Mouse (Mus musculus): ENCODE results near the gene Lama1.
"Not testable (repeated sequence)": the region's sequence is repeated elsewhere in the genome, so short reads cannot be mapped to it uniquely, and the experiment has no call there.

Gene Lama1

GRCm38 (mm10) chr17:67841494-67841893 lies 144.4 kb downstream of the Lama1 start:
- DNase-seq = not testable (repeated sequence)

GRCm38 (mm10) chr17:67861080-67861630 lies 164.1 kb downstream of the Lama1 start:
- no peak for DNase-seq

- peak; percentile 69 for DNase-seq
Measured at GRCm38 (mm10) chr17:67861744-67862535, 164.9 kb downstream of the Lama1 start.

- no peak for DNase-seq
Measured at GRCm38 (mm10) chr17:67864363-67864762, 167.3 kb downstream of the Lama1 start.

- no peak for DNase-seq
Measured at GRCm38 (mm10) chr17:67864912-67865311, 167.9 kb downstream of the Lama1 start.

GRCm38 (mm10) chr17:67866026-67866425 lies 169.0 kb downstream of the Lama1 start:
- peak; percentile 20 for DNase-seq

- no peak for DNase-seq
Measured at GRCm38 (mm10) chr17:67866541-67867241, 169.6 kb downstream of the Lama1 start.

- peak; percentile 80 for DNase-seq
Measured at GRCm38 (mm10) chr17:67869731-67870601, 172.9 kb downstream of the Lama1 start.
